Mouse (Mus musculus) T-cell, adult 2 months (primary cell): ENCODE results near the gene Spon1.

Source experiments
- DNase-seq: peaks from one replicate; pipeline ENCODE4 v3.0.0; 2022; ENCODE audit warnings: low spot score

Spon1 gene

DNA sequence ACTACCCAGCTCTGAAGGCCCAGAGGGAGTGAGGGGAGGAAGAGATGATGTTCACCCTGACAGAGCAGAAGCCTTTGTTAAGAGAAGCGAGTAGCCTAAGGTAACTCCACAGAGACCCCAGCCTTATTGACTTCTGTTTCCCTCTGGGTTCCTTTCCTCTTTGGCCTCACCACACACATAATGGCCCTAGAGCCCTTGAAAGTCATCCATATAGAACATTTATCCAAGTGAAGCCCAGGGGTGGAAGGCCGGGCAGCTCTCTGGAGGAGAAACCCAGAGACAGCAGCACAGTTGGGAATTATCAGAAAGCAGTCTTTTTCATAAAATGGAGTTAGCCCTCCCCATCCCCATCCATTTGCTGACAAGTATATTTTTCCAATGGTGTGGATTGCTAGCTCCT is 75.7 kb downstream of the Spon1 start:
- no peak for DNase-seq

DNA sequence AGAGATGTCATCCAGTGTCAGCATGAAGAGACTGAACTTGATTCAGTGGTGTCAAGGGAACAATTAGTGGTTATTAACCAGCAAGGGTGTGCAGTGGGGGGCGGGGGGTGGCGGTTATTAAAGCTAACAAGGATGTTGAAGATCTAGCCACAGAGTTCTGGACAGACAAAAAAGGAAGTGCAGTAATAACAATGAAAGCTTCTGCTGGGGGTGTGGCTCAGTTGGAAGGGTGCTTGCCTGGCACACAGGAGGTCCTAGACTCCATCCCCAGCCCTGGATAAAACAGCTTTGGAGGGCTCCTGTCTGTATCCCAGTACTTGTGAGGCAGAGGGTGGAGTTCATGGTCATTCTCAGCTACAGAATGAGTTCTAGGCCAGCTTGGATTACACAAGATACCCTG is 77.4 kb downstream of the Spon1 start:
- DNase-seq = no peak

DNA sequence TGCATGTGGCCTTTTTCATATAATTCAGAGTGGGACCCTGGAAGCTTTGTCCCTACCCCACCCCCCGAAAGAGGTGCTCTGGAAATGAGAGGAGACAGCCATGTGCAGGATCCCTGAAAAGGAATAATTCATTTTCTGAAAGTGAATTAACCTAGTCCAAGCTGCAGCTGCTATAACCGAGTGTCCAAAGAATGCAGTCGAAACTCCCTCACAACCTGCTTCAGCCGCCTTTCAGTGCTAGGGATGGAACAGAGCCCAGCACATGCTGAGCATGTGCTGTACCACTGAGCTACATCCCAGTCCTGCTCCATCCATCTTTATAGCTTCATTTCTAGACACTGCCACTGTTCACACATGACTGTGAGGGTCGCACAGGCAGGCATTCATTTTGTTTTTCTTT is 79.4 kb downstream of the Spon1 start:
- no peak for DNase-seq

DNA sequence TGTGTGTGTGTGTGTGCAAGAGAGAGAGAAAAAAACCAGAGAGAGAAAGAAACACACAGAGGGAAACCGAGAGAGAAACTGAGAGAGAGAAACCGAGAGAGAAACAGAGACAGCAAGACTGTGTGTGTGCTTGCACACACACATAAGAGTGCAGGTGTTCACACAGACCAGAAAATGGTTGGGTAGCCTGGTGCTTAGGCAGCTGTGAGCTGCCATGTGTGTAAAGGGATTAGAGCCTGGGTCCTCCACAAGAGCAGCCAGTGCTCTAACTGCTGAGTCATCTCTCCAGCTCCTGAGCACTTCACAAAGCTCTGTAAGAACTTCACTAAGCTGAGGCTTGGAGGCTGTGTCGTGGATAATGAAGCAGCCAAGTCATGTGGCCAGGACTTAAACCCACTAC is 80.8 kb downstream of the Spon1 start:
- no peak for DNase-seq

DNA sequence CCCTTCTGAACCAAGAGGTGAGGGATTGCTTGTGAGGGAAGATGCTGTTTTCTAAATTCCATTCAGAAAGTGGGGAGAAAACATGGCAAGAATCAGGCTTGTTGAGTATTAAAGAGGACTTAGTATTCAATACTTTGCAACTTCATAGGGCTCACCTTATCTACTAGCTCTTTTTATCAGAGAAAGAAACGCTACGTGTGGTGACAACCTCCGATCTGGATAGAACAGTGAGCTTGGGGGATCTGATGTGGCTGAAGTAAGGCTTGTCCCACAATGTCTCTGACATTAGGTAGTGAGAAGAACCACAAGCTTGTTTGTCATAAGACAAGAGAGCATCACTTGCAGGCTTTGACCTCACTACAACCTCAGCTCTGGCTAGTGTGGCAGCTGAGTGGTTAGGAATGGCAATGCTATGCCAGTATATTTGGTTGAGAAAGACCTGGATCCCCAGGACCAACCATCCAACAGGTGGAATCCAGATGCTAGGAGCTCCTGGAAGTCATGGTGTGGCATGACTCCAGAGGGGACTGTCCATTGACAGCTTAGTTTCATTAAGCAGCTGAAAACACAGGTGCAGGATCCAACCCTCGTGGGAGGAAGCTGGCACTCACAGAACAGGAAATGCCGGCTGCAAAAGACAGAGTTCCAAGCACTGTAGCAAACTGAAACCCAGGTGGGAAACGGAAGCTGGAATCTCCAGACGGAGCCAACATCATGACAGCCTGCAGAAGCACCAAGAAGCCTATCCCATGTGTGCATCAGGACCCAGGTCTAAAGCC is 81.4 kb downstream of the Spon1 start:
- no peak for DNase-seq

DNA sequence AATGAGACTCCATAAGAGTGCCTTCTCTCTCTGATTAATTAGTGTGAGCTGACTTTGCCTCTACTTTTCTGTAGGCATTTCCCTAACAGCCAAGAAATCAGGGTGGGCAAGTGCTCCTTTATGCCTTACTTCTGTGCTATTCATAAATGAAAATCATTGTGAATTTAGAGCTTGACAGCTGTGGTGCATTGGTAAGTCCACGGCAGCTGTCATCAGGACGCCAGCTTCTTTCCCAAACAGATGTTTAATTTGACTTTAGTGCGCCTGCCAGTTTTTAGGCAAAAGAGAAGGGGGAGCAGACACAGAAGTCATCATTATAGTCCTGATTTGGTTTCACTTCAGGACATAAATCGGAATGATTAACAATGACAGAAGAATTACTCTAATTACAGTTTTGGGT is 84.6 kb downstream of the Spon1 start:
- no peak for DNase-seq

DNA sequence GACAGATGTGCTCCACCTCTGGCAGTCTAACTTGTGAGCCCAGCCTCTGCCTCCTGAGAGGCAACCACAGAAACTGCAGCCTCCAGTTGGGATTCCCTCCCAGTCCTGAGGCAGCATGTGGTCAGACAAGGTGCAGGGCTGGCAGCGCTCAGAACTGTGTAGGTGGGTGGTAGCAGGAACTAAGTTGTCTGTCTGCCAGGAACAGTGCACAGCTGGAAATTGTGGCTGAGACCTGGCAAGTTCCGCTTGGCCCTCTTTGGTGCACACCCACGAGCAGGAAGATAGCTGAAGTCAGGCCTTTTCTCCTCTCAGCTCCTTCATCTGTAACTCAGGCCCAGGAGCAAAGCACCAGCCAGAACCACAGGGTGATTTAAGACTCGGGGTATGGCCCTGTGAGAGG is 89.6 kb downstream of the Spon1 start:
- DNase-seq = no peak

DNA sequence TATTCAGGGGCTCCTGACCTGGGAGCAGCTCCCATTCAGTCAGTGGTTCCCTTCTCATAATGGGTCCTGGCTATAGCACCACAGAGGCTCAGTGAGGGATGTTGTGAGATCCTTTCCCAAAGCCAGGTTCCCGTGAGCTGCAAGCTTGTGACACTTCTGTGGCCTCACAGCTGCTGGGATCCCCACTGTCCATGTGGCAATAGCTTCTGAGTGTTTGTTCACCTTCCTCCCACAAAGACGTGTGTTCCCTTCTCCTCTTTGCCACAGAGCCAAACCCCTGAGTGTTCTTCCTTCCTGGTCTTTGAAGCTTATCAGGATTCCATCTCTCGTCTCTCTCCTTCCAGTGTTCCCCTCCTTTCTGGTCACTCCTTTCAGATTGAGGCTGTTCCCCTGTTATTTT is 90.3 kb downstream of the Spon1 start:
- DNase-seq = no peak

DNA sequence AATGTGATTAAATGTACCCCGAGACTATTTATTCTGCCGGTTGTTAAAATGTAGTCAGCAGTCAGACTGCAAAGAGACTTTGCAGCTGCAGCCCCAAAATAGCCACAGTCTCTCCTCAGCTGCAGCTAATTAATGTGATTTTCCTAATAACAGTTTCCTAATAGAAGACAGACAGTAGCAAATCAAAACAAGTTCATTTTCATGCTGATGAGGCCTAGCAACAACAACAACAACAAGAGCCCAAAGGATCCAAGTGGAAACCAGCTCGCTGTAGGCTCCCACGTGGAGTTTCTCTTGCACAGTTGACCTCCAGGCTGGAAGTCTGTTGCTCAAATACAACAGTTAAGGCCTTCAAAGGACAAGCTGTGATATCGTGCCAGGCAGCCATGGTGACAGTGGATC is 93.7 kb downstream of the Spon1 start:
- no peak for DNase-seq

DNA sequence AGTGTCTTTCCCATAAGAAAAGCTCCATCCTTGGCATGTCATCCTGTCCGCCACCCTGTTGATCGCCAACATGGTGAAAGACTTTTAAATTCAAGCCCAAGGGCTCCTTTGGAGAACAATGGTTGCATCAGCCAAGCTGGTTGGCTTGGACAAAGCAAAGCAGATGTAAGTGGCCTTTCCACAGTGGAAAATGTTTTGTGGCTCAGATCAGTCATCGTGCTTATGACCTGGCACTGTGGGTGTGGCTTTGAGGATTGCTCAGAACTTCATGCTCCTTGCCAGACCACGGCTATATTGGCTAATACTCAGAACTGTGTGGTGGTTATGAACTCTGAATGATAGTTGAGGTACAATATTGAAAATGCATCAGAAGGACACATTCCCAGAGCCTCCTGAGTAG is 96.2 kb downstream of the Spon1 start:
- DNase-seq = no peak

DNA sequence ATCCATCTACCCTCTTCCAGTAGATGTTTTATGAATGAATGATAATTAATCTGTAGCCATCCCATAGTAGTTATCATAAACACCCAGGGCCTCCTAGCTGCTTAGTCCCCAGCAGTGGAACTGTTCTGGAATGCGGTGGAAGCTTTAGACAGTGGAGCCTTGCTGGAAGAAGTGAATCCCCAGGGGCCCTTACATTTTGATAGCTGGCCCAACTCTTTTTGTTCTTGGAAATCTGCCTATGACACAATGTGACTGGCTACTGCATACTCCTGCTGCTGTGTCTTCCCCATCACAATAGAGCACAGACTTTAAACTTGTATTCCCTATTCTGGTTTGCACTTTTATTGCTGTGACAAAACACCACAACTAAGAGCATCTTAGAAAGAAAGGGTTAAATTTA is 107.0 kb downstream of the Spon1 start:
- no peak for DNase-seq

DNA sequence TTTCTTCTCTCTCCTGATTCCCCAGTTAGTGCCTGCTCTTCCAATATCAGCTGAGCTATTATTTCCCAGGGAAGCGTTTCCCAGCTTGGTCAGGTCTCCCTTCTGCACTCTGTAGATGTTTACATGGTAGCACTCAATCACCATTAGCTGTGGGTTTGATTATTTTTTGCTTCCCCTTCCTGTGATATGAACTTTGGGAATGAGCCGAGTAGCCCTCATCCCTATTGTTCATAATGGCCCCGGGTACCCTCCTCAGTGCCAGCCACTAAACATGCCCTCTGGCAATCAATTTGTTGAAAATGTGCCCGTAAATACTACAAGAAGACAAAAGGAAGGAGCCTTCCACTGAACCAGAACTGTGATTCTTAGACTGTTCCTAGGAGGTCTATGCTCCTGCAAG is 111.7 kb downstream of the Spon1 start:
- DNase-seq = no peak

DNA sequence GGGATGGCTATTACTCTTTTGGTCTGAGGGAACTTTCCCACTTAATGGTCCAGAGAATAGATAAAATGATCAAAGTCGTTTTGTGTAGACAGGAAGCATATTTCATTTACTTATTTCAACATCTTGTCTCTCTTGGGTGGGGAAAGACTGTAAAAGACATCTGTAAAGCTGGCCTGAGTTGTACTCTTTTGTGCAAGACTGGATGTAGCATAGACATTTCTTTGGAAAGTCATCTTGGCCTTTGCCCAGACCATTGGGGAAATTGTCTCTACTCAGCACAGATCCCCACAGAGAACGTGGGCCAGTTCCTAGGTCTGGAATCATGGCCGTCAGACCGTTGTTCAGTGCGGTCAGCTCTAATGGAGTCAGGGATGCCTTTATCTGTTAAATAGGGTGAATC is 112.1 kb downstream of the Spon1 start:
- DNase-seq = no peak

DNA sequence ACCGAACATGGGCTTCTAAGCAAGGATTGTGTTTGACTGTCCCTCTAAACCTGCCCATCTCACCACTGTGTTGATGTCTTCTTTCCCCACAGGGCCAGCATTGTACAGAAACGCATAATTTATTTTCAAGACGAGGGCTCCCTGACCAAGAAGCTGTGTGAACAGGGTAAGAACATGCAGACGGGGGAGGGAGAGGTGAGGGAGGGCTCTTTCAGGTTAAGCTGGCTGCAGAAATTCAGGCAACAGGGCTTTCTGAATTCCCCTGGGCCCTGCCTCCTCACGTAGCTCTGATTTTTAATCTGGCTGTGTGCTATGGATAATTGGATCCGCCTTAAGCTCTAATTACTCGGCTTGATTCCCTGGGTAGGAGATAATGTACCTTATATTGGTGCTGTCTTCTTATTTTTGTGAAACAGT is 113.3 kb downstream of the Spon1 start:
- DNase-seq = no peak

DNA sequence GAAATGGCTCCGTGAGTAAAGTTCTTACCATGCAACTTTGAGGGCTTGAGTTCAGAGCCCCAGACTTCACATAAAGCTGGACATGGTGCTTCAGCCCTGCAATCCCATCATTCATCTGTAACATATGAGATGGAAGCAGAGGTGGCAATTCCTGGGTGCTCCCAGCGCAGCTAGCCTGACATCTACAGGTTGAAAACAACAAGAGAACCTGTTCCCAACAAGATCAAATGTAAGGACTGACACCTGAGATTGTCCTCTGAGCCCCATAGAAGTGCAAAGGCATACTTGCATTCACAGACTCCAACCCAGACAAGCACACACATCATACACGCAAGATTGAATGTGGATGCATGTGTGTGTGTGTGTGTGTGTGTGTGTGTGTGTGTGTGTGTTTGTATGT is 114.2 kb downstream of the Spon1 start:
- DNase-seq = no peak

DNA sequence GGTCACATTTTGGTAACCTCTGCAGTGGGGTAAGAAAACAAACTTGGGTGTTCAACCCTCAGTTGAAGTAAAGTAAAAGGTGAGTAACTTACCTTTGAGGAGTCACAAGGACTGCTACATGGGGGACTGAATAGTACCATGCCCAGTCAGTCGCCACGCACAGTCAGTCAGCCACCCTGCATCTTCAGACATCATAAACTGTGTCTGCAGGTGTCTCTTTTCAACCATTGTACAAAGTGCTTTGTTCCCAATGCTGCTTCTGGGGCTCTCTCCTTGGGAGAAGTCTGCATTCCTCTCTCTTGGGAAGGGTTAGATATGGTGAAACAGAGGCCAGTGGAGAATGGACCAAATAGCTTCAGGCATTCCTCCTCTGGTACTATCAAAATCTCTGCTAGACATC is 125.0 kb downstream of the Spon1 start:
- DNase-seq = no peak

DNA sequence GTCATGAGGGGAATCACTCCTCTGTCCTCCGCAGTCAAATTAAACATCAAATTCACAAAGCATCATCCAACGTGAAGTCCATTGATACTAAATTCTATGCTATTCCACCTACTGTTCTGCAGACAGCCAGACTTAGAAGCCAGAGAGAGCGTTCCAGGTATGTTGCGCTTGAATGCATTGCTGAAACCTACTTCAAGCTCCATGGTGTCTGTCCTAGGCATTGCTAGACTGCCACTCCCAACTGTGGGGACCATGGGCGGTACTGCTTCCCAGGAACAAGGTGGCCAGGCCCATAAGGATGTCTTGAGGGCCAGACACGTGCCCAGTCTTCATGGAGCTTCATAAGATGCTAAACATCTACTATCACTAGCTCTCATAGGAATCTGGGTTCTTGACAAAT is 125.7 kb downstream of the Spon1 start:
- no peak for DNase-seq

DNA sequence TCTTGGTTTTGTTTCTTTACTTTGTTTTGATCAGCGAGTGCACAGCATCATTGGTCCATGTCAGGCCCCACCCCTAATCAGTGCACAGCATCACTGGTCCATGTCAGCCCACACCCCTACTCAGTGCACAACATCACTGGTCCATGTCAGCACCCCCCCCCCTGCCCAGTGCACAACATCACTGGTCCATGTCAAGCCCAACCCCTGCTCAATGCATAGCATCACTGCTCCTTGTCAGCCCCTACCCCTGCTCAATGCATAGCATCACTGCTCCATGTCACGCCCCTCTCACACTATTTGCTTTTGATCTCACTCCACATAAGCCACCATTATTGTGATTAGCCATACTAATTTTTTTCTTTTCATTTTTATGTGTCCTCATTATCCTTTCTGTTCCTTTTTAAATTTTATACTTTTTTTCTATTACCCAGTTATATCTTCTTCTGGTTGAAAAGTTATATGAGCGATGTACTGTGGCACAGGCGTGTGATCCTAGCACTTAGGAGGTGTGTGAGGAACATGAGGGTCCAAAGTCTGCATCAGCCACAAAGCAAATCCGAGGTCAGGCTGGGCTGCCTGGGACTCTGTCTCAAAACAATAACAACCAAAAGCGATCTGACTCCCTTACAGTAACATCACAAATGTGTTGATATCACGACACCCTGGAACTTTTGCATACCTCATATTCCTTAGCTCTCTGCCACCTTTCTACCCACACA is 128.3 kb downstream of the Spon1 start:
- DNase-seq = no peak

DNA sequence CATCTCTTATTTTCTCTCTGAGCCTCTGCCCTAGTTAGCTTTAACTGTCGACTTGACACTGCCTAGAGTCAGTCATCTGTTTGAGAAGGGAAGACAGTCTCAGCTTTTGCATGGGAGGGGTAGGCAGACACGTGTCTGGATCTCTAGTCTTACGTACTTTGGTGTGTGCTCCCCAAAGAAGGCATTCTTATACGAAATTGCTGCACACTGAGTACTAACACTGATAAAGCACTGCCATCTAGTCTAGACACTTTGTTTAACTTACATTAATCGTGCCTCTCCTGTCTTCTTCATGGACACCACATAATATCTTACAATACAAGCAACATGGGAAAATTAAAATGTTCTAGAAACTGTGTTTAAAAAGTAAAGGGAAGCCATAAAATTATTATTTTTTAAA is 129.5 kb downstream of the Spon1 start:
- DNase-seq = no peak

DNA sequence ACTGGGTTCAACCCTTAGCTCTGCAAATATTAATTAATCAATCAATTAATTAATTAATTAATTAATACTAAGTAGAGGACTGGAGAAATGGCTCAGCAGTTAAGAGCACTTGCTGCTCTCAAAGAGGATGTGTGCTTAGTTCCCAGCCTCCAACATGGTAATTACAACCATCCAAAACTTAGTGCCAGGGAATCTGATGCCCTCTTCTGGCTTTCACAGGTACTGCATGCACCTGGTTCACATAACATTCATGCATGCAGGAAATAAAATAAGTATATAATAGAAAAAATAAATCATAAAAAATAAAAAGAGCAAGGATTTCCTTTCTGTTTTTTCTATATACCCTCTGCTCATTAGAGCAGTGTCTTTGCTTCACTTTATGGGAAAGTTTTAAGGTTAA is 132.6 kb downstream of the Spon1 start:
- no peak for DNase-seq

DNA sequence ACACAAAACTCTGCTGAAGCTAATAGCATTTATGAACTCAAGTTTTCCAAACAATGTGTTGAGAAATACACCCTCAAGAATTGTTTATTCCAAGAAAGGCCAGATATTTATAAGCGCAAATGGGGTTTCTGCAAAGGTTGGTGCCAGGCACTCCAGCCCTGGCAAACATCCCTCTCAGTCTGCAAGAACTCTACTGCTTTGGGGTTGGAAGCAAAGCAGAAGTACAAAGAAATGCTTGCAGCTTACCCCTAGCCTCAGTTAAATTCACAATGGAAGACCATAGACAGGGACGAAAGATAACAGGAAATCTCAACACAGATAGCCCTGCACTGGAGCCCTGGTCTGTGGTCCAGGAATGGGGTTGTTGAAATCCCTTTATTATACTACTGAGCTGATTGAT is 135.7 kb downstream of the Spon1 start:
- DNase-seq = no peak

DNA sequence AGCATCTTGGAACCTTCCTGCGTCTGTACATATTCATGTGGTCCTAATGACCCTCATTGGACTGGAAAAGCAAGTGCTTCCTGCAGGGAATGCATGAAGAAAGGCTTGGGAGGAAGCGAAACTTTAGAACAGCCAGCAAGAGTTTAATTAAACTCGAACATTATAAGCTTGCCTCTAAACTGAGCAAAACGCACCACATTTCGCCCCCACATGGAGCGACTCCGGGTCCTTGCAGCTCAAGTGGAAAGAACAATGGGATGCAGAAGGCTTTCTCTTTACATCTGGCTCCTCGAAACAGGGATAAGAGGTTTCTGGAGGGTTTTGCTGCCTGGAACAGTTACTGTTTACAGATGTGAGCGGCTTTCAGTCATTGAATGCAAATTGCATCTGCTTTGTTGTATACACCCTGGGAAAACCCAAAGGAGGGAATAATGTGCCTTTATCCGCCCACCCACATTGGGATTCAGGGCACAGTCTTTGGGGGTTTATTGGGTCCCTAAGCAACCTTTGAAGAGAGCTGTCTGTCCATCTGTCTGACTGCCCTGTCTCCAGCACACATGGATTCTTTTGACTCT is 136.2 kb downstream of the Spon1 start:
- no peak for DNase-seq

DNA sequence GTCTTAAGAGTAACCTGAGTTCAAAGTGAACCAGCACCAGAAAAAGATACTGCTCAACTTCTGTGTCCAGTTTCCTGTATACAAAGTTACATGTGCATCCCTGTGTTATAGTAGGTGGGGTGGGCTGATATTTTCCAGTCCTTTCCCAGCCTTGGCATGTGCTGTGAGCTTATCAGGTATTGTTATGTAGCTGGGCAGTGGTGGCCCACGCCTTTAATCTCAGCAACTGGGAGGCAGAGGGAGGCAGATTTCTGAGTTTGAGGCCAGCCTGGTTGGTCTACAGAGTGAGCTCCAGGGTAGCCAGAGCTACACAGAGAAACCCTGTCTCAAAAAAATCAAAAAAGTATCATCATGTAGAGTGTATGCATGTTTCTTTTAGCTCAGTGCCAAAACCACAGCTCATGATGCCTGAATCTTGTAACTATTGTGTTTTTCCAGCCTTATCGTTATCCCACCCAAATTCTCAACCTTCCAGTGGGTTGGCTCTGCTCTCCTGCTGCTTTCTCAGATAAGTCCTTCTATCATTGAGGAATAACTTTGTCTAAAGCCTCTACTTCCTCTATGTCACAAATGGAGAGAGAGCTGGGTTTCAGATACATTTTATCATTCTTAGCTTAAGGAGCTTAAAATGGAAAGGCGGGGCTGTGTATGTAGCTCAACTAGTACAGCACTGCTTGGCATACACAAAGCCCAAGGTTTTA is 137.5 kb downstream of the Spon1 start:
- DNase-seq = no peak
